Mouse (Mus musculus) forebrain, embryonic 15.5 days (tissue): ENCODE data around the gene Mul1. TPM values are rescaled to one million over a fixed set of nuclear protein-coding genes. Genes with fewer than 3 reads are reported as not detected.
A peak's percentile ranks its signal among the peaks of the same experiment; 100 is the strongest.
"Not testable (repeated sequence)": the region's sequence is repeated elsewhere in the genome, so short reads cannot be mapped to it uniquely, and the experiment has no call there.

Experiments
- ATAC-seq: fragments of 200-750 bp; cut with Nextera tagmentation; replicated peaks from 2 replicates; pipeline ENCODE4 v1.8.0; 2017; ENCODE audit warnings: mild to moderate bottlenecking, moderate TSS enrichment, moderate library complexity
- H3K27ac ChIP-seq: fragments of 300-500 bp; sonication (generic); replicated peaks from 2 replicates; pipeline ENCODE4 v1.5.1; 2015; ENCODE audit warnings: mild to moderate bottlenecking, inconsistent platforms
- H3K27me3 ChIP-seq: fragments of 300-500 bp; sonication (generic); 2 replicates; pipeline ENCODE4 v1.6.1; 2015; ENCODE audit warnings: inconsistent platforms
- H3K36me3 ChIP-seq: fragments of 300-500 bp; sonication (generic); 2 replicates; pipeline ENCODE4 v1.6.1; 2015; ENCODE audit warnings: mild to moderate bottlenecking, inconsistent platforms
- H3K4me1 ChIP-seq: fragments of 300-500 bp; sonication (generic); 2 replicates; pipeline ENCODE4 v1.6.1; 2015; ENCODE audit warnings: inconsistent platforms
- H3K4me2 ChIP-seq: fragments of 300-500 bp; sonication (generic); replicated peaks from 2 replicates; pipeline ENCODE4 v1.6.1; 2015; ENCODE audit warnings: mild to moderate bottlenecking, inconsistent platforms
- H3K4me3 ChIP-seq: fragments of 300-500 bp; sonication (generic); 2 replicates; pipeline ENCODE4 v1.5.1; 2015; ENCODE audit warnings: mild to moderate bottlenecking, inconsistent platforms
- H3K9ac ChIP-seq: fragments of 300-500 bp; sonication (generic); replicated peaks from 2 replicates; pipeline ENCODE4 v1.6.1; 2015; ENCODE audit warnings: mild to moderate bottlenecking, inconsistent platforms
- H3K9me3 ChIP-seq: fragments of 300-500 bp; sonication (generic); 2 replicates; pipeline ENCODE4 v1.6.1; 2016; ENCODE audit warnings: inconsistent platforms
- WGBS: fragments of 180-500 bp; shearing (Covaris S2); methylation state at CpG from one replicate; pipeline ENCODE4 v1.1.7; 2015; ENCODE audit warnings: mixed read lengths; 5-methylcytosine and 5-hydroxymethylcytosine counted together
- polyA plus RNA-seq: library from polyadenylated mRNA; unstranded; fragments of >200 nt; fragmentation: Nextera tagmentation; extraction: Ambion mirVana; gene quantifications from 2 replicates; pipeline ENCODE4 v1.2.1, GENCODE M21; 2015

Gene Mul1
- polyA plus RNA-seq, 1 experiment from 2014 or later, result 19.0 TPM

GRCm38 (mm10) chr4:138415991-138416390, 18.5 kb upstream of the Mul1 start:
- no peak overlapping the region for H3K27ac ChIP-seq
- no peak overlapping the region for H3K4me3 ChIP-seq
- H3K9me3 ChIP-seq, result no peaks in the 10 kb centered on the region
- no peaks in the 10 kb centered on the region for H3K36me3 ChIP-seq
- 85% methylated on average over 3 of the region's 3 CpGs for WGBS
- no peak for ATAC-seq
- H3K4me1 ChIP-seq, result peaks cover 9% of the 10 kb centered on the region
- no peaks in the 10 kb centered on the region for H3K27me3 ChIP-seq
- H3K4me2 ChIP-seq, result no peak overlapping the region
- no peak overlapping the region for H3K9ac ChIP-seq

GRCm38 (mm10) chr4:138416414-138416813, 18.1 kb upstream of the Mul1 start:
- H3K27ac ChIP-seq, result no peak overlapping the region
- 62% methylated on average over 5 of the region's 5 CpGs for WGBS
- no peaks in the 10 kb centered on the region for H3K27me3 ChIP-seq
- H3K4me1 ChIP-seq, result peaks cover 9% of the 10 kb centered on the region
- no peaks in the 10 kb centered on the region for H3K36me3 ChIP-seq
- no peak overlapping the region for H3K4me3 ChIP-seq
- no peak overlapping the region for H3K9ac ChIP-seq
- no peaks in the 10 kb centered on the region for H3K9me3 ChIP-seq
- no peak overlapping the region for H3K4me2 ChIP-seq
- ATAC-seq, result no peak

GRCm38 (mm10) chr4:138417882-138418281, 16.6 kb upstream of the Mul1 start:
- 86% methylated on average over 4 of the region's 4 CpGs for WGBS
- ATAC-seq, result no peak
- Histone ChIP-seq H3K4me2 (no peak overlapping the region), H3K36me3 (no peaks in the 10 kb centered on the region), H3K9me3 (no peaks in the 10 kb centered on the region), H3K27ac (no peak overlapping the region), H3K4me3 (no peak overlapping the region), H3K9ac (no peak overlapping the region), H3K27me3 (no peaks in the 10 kb centered on the region), H3K4me1 (peaks cover 9% of the 10 kb centered on the region)

- no peak overlapping the region for H3K9ac ChIP-seq
- WGBS, result 42% methylated on average over 11 of the region's 11 CpGs
- H3K4me2 ChIP-seq, result no peak overlapping the region
- peaks cover 9% of the 10 kb centered on the region for H3K4me1 ChIP-seq
- H3K9me3 ChIP-seq, result no peaks in the 10 kb centered on the region
- H3K27ac ChIP-seq, result no peak overlapping the region
- no peak overlapping the region for H3K4me3 ChIP-seq
- no peaks in the 10 kb centered on the region for H3K36me3 ChIP-seq
- 0 out of 2 replicates have a peak, but pooled peaks have one; percentile 43 for ATAC-seq
- H3K27me3 ChIP-seq, result no peaks in the 10 kb centered on the region
Observed at GRCm38 (mm10) chr4:138418340-138418957, 16.0 kb upstream of the Mul1 start.

GRCm38 (mm10) chr4:138425028-138425427, 9.4 kb upstream of the Mul1 start:
- no peak for ATAC-seq
- no peak overlapping the region for H3K9ac ChIP-seq
- no peak overlapping the region for H3K4me3 ChIP-seq
- H3K9me3 ChIP-seq, result no peaks in the 10 kb centered on the region
- no peaks in the 10 kb centered on the region for H3K36me3 ChIP-seq
- 79% methylated on average over 6 of the region's 6 CpGs for WGBS
- no peak overlapping the region for H3K4me2 ChIP-seq
- no peaks in the 10 kb centered on the region for H3K27me3 ChIP-seq
- no peak overlapping the region for H3K27ac ChIP-seq
- 0 out of 2 replicates have a peak, but pooled peaks cover 5% of the 10 kb centered on the region for H3K4me1 ChIP-seq

GRCm38 (mm10) chr4:138425604-138426003, 8.9 kb upstream of the Mul1 start:
- not testable (repeated sequence) for H3K9me3 ChIP-seq, H3K4me3 ChIP-seq

GRCm38 (mm10) chr4:138426778-138427705, 7.4 kb upstream of the Mul1 start:
- Histone ChIP-seq H3K27me3 (peaks cover 2% of the 10 kb centered on the region; the same call in 1 of the 2 replicates), H3K36me3 (no peaks in the 10 kb centered on the region), H3K4me2 (peak overlapping the region; percentile 22), H3K4me1 (0 out of 2 replicates have a peak, but pooled peaks cover 5% of the 10 kb centered on the region), H3K4me3 (0 out of 2 replicates have a peak overlapping the region, but pooled peaks have one; percentile 15), H3K9me3 (no peaks in the 10 kb centered on the region), H3K27ac (no peak overlapping the region), H3K9ac (0 out of 2 replicates have a peak overlapping the region, but pooled peaks have one; percentile 16)
- 0 out of 2 replicates have a peak, but pooled peaks have one; percentile 26 for ATAC-seq
- WGBS, result 39% methylated on average over 22 of the region's 22 CpGs

More at GRCm38 (mm10) chr4:138425604-138426003, 8.9 kb upstream of the Mul1 start:
- H3K36me3 ChIP-seq, H3K4me2 ChIP-seq, H3K4me1 ChIP-seq, H3K27me3 ChIP-seq, H3K27ac ChIP-seq, ATAC-seq, H3K9ac ChIP-seq: not testable (repeated sequence)
- WGBS, result 95% methylated on average over 14 of the region's 14 CpGs

- Histone ChIP-seq H3K36me3 (no peaks in the 10 kb centered on the region), H3K4me1 (peaks cover 11% of the 10 kb centered on the region; the same call in 1 of the 2 replicates), H3K27ac (no peak overlapping the region), H3K4me3 (no peak overlapping the region), H3K4me2 (no peak overlapping the region), H3K9ac (no peak overlapping the region), H3K27me3 (peaks cover 2% of the 10 kb centered on the region; the same call in 1 of the 2 replicates), H3K9me3 (no peaks in the 10 kb centered on the region)
- no peak for ATAC-seq
- 54% methylated on average over 3 of the region's 3 CpGs for whole genome bisulfite sequencing
Observed at GRCm38 (mm10) chr4:138429778-138430177, 4.7 kb upstream of the Mul1 start.

GRCm38 (mm10) chr4:138431340-138431739, 3.1 kb upstream of the Mul1 start:
- ATAC-seq, result no peak
- no peaks in the 10 kb centered on the region for H3K36me3 ChIP-seq
- H3K4me3 ChIP-seq, result no peak overlapping the region
- no peak overlapping the region for H3K4me2 ChIP-seq
- H3K9ac ChIP-seq, result no peak overlapping the region
- no peak overlapping the region for H3K27ac ChIP-seq
- 43% methylated on average over 8 of the region's 8 CpGs for WGBS
- H3K9me3 ChIP-seq, result no peaks in the 10 kb centered on the region
- H3K4me1 ChIP-seq, result peaks cover 24% of the 10 kb centered on the region
- peaks cover 2% of the 10 kb centered on the region; the same call in 1 of the 2 replicates for H3K27me3 ChIP-seq

- Histone ChIP-seq H3K27ac (no peak overlapping the region), H3K27me3 (no peaks in the 10 kb centered on the region), H3K4me2 (no peak overlapping the region), H3K4me1 (peaks cover 11% of the 10 kb centered on the region), H3K9ac (no peak overlapping the region), H3K9me3 (no peaks in the 10 kb centered on the region), H3K36me3 (peaks cover 50% of the 10 kb centered on the region), H3K4me3 (no peak overlapping the region)
- no peak for ATAC-seq
- 85% methylated on average over 3 of the region's 3 CpGs for WGBS
Observed at GRCm38 (mm10) chr4:138440062-138440461, 5.6 kb downstream of the Mul1 start.

- H3K4me2 ChIP-seq, result no peak overlapping the region
- no peaks in the 10 kb centered on the region for H3K27me3 ChIP-seq
- ATAC-seq, result no peak
- H3K4me3 ChIP-seq, result no peak overlapping the region
- H3K4me1 ChIP-seq, result peaks cover 25% of the 10 kb centered on the region
- H3K27ac ChIP-seq, result no peak overlapping the region
- 8% methylated on average over 5 of the region's 5 CpGs for WGBS
- H3K9me3 ChIP-seq, result no peaks in the 10 kb centered on the region
- H3K36me3 ChIP-seq, result peaks cover 23% of the 10 kb centered on the region
- no peak overlapping the region for H3K9ac ChIP-seq
Observed at GRCm38 (mm10) chr4:138444941-138445340, 10.5 kb downstream of the Mul1 start.

- H3K9ac ChIP-seq, result peak overlapping the region; percentile 27
- peak overlapping the region; percentile 87 for H3K27ac ChIP-seq
- peaks cover 25% of the 10 kb centered on the region for H3K4me1 ChIP-seq
- peaks cover 3% of the 10 kb centered on the region; the same call in 1 of the 2 replicates for H3K27me3 ChIP-seq
- WGBS, result 9% methylated on average over 13 of the region's 13 CpGs
- H3K36me3 ChIP-seq, result peaks cover 4% of the 10 kb centered on the region; the same call in 1 of the 2 replicates
- no peaks in the 10 kb centered on the region for H3K9me3 ChIP-seq
- peak; percentile 35 for ATAC-seq
- 0 out of 2 replicates have a peak overlapping the region, but pooled peaks have one; percentile 4 for H3K4me2 ChIP-seq
- H3K4me3 ChIP-seq, result no peak overlapping the region
Observed at GRCm38 (mm10) chr4:138446981-138447380, 12.5 kb downstream of the Mul1 start.
